Mouse (Mus musculus): Measurements from ENCODE around the gene Actr2. TPM values are rescaled to one million over a fixed set of nuclear protein-coding genes. Genes with fewer than 3 reads are reported as not detected.

Actr2 gene
- polyA plus RNA-seq, 1 experiment from 2014 or later = 74.5 TPM

GRCm38 (mm10) chr11:20132955-20133562 is 20.3 kb upstream of the Actr2 start:
- Histone ChIP-seq H3K36me3 (ENCODE audit: control insufficient read depth, insufficient read depth, low read length) (no peaks in the 10 kb centered on the region), H3K27ac (ENCODE audit: low read depth, low read length) (no peak overlapping the region), H3K27me3 (replicated peaks; ENCODE audit: control insufficient read depth, insufficient read depth, low read length) (no peaks in the 10 kb centered on the region), H3K4me3 (ENCODE audit: low read depth, low read length) (peak overlapping the region; percentile 23; the same call in 1 of the 2 replicates), H3K4me2 (peak overlapping the region; percentile 58), H3K9ac (ENCODE audit: low read depth, low read length) (no peak overlapping the region), H3K9me3 (ENCODE audit: control insufficient read depth, low read length) (no peaks in the 10 kb centered on the region), H3K4me1 (replicated peaks; ENCODE audit: control insufficient read depth, insufficient read depth, low read length) (0 out of 2 replicates have a peak, but pooled peaks cover 3% of the 10 kb centered on the region)
- DNase-seq (ENCODE audit: low spot score) (peak; percentile 65), ATAC-seq (replicated peaks; ENCODE audit: low FRiP score) (peak; percentile 63)
- WGBS = 39% methylated on average over 12 of the region's 12 CpGs

DNA sequence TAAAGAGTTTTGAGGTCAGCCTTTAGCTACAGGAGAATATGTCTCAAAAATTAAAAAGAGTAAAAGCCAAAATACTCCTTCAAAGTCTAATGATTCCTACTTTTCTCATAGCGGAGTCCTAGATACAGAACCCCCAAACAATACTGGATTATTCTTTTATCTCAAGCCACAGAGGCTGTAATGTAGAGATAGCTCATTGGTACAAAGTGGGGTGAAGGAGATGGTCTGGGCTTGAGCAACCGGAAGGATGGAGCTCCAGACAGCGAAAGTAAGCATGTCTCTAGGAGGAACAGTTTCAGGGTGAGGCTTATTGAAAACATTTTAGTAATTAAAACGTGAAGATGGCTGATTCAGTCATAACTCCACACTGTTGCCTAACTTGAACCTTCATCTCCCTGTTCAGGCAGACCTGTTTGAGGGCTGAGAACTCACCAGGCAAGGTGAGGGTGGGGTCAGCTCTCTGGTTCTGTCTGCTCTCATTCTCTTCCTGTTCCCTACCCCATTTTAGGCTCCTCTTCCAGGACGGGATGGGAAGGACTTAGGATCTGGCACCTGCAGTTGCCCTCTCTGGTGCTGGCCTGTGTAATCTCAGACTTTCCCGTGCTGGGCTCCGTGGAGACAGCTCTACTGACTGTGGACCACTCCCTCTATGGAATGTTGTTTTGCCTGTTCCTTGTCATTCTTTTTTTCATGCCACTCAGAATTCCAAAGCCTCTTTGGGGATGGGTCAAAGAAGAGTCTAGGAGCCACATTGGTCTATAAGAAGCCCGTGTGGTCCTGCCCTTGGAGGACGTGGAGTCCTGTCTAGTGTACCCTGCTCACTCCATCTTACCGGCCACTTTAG is 14.2 kb upstream of the Actr2 start:
- Histone ChIP-seq H3K27ac (ENCODE audit: low read depth, low read length) (no peak overlapping the region), H3K4me3 (ENCODE audit: low read depth, low read length) (no peak overlapping the region), H3K4me1 (replicated peaks; ENCODE audit: control insufficient read depth, insufficient read depth, low read length) (no peaks in the 10 kb centered on the region), H3K4me2 (no peak overlapping the region), H3K36me3 (ENCODE audit: control insufficient read depth, insufficient read depth, low read length) (no peaks in the 10 kb centered on the region), H3K27me3 (replicated peaks; ENCODE audit: control insufficient read depth, insufficient read depth, low read length) (no peaks in the 10 kb centered on the region), H3K9ac (ENCODE audit: low read depth, low read length) (no peak overlapping the region), H3K9me3 (ENCODE audit: control insufficient read depth, low read length) (no peaks in the 10 kb centered on the region)
- ATAC-seq (replicated peaks; ENCODE audit: low FRiP score) = no peak
- DNase-seq (ENCODE audit: low spot score) = no peak
- 67% methylated on average over 10 of the region's 10 CpGs for WGBS

DNA sequence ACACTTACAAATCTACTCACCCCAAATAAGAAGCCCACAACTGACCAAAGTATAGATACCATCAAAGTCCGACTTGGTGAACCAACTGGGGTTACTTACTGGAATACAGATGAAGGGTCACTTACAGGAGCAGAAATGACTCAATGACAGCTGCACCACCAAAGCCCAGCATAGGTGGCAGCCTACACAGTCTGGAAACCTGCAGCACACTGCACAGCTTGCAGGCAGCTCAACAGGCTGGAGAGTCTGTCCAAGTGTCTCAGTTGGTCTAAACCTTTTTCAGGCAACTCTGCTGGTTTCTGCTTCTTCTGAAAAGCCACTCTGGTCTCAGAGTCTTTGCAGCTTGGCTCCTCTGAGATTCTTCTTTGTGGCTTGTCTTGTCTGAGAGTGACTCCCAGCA is 12.7 kb upstream of the Actr2 start:
- no peak overlapping the region for H3K27ac ChIP-seq (ENCODE audit: low read depth, low read length)
- H3K4me1 ChIP-seq (replicated peaks; ENCODE audit: control insufficient read depth, insufficient read depth, low read length) = no peaks in the 10 kb centered on the region
- 56% methylated on average over 1 of the region's 1 CpGs for WGBS

DNA sequence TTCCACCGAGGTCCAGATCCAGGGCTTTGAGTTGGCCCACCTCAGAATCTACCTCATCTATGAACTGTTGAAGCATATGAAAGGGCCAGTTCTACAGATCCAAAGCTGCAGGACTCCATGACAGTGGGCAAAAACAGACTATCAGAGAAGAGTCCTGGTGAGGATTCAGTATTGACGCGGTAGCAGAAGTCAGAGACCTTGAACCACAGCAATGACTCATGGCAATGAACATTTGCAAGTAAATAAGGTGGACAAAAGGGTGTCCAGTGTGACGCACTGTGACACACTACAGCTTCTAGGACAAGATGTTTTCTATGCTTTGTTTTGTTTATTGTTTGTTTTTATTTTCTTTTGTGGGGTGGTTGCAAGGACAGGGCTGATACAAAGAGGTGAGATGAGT is 4.0 kb upstream of the Actr2 start:
- Histone ChIP-seq H3K4me2 (no peak overlapping the region), H3K9ac (ENCODE audit: low read depth, low read length) (no peak overlapping the region), H3K27ac (ENCODE audit: low read depth, low read length) (no peak overlapping the region), H3K27me3 (replicated peaks; ENCODE audit: control insufficient read depth, insufficient read depth, low read length) (no peaks in the 10 kb centered on the region), H3K4me3 (ENCODE audit: low read depth, low read length) (no peak overlapping the region), H3K4me1 (replicated peaks; ENCODE audit: control insufficient read depth, insufficient read depth, low read length) (peaks cover 4% of the 10 kb centered on the region), H3K36me3 (ENCODE audit: control insufficient read depth, insufficient read depth, low read length) (no peaks in the 10 kb centered on the region), H3K9me3 (ENCODE audit: control insufficient read depth, low read length) (no peaks in the 10 kb centered on the region)
- 84% methylated on average over 4 of the region's 4 CpGs for WGBS
- ATAC-seq (replicated peaks; ENCODE audit: low FRiP score) (no peak), DNase-seq (ENCODE audit: low spot score) (no peak)

More for the DNA sequence above, 12.7 kb upstream of the Actr2 start:
- DNase-seq (ENCODE audit: low spot score) = no peak
- Histone ChIP-seq H3K4me2 (no peak overlapping the region), H3K9ac (ENCODE audit: low read depth, low read length) (no peak overlapping the region), H3K36me3 (ENCODE audit: control insufficient read depth, insufficient read depth, low read length) (no peaks in the 10 kb centered on the region), H3K4me3 (ENCODE audit: low read depth, low read length) (no peak overlapping the region), H3K9me3 (ENCODE audit: control insufficient read depth, low read length) (no peaks in the 10 kb centered on the region), H3K27me3 (replicated peaks; ENCODE audit: control insufficient read depth, insufficient read depth, low read length) (no peaks in the 10 kb centered on the region)
- no peak for ATAC-seq (replicated peaks; ENCODE audit: low FRiP score)

- H3K4me3 ChIP-seq (ENCODE audit: low read depth, low read length) = no peak overlapping the region
- peaks cover 4% of the 10 kb centered on the region for H3K4me1 ChIP-seq (replicated peaks; ENCODE audit: control insufficient read depth, insufficient read depth, low read length)
- DNase-seq (ENCODE audit: low spot score) (no peak), ATAC-seq (replicated peaks; ENCODE audit: low FRiP score) (no peak)
- peak overlapping the region; percentile 22; the same call in 1 of the 2 replicates for H3K27ac ChIP-seq (ENCODE audit: low read depth, low read length)
- no peak overlapping the region for H3K4me2 ChIP-seq
- no peak overlapping the region for H3K9ac ChIP-seq (ENCODE audit: low read depth, low read length)
- no peaks in the 10 kb centered on the region for H3K9me3 ChIP-seq (ENCODE audit: control insufficient read depth, low read length)
- no peaks in the 10 kb centered on the region for H3K27me3 ChIP-seq (replicated peaks; ENCODE audit: control insufficient read depth, insufficient read depth, low read length)
- H3K36me3 ChIP-seq (ENCODE audit: control insufficient read depth, insufficient read depth, low read length) = no peaks in the 10 kb centered on the region
- WGBS = 65% methylated on average over 5 of the region's 5 CpGs
Observed at GRCm38 (mm10) chr11:20116030-20116551, 3.4 kb upstream of the Actr2 start.

GRCm38 (mm10) chr11:20112006-20112740 is 540 bp downstream of the Actr2 start:
- Histone ChIP-seq H3K4me1 (replicated peaks; ENCODE audit: control insufficient read depth, insufficient read depth, low read length) (peaks cover 4% of the 10 kb centered on the region), H3K4me3 (ENCODE audit: low read depth, low read length) (peak overlapping the region; percentile 84), H3K27me3 (replicated peaks; ENCODE audit: control insufficient read depth, insufficient read depth, low read length) (no peaks in the 10 kb centered on the region), H3K36me3 (ENCODE audit: control insufficient read depth, insufficient read depth, low read length) (no peaks in the 10 kb centered on the region; the same call in 1 of the 2 replicates), H3K9ac (ENCODE audit: low read depth, low read length) (peak overlapping the region; percentile 94), H3K27ac (ENCODE audit: low read depth, low read length) (peak overlapping the region; percentile 92), H3K9me3 (ENCODE audit: control insufficient read depth, low read length) (no peaks in the 10 kb centered on the region), H3K4me2 (peak overlapping the region; percentile 84)
- peak; percentile 70 for ATAC-seq (replicated peaks; ENCODE audit: low FRiP score)
- WGBS = 1% methylated on average over 46 of the region's 50 CpGs
- DNase-seq (ENCODE audit: low spot score) = peak; percentile 86

GRCm38 (mm10) chr11:20108151-20108550 is 4.6 kb downstream of the Actr2 start:
- DNase-seq (ENCODE audit: low spot score) (no peak), ATAC-seq (replicated peaks; ENCODE audit: low FRiP score) (no peak)
- no peak overlapping the region for H3K4me3 ChIP-seq (ENCODE audit: low read depth, low read length)
- no peaks in the 10 kb centered on the region; the same call in 1 of the 2 replicates for H3K36me3 ChIP-seq (ENCODE audit: control insufficient read depth, insufficient read depth, low read length)
- 69% methylated on average over 7 of the region's 7 CpGs for WGBS
- H3K27me3 ChIP-seq (replicated peaks; ENCODE audit: control insufficient read depth, insufficient read depth, low read length) = no peaks in the 10 kb centered on the region
- no peak overlapping the region for H3K9ac ChIP-seq (ENCODE audit: low read depth, low read length)
- H3K27ac ChIP-seq (ENCODE audit: low read depth, low read length) = no peak overlapping the region
- no peaks in the 10 kb centered on the region; the same call in none of the 2 replicates for H3K4me1 ChIP-seq (replicated peaks; ENCODE audit: control insufficient read depth, insufficient read depth, low read length)
- H3K9me3 ChIP-seq (ENCODE audit: control insufficient read depth, low read length) = no peaks in the 10 kb centered on the region
- H3K4me2 ChIP-seq = peak overlapping the region; percentile 2; the same call in 1 of the 2 replicates

GRCm38 (mm10) chr11:20107683-20108082 is 5.0 kb downstream of the Actr2 start:
- Histone ChIP-seq H3K27ac (ENCODE audit: low read depth, low read length) (no peak overlapping the region), H3K4me3 (ENCODE audit: low read depth, low read length) (no peak overlapping the region), H3K9ac (ENCODE audit: low read depth, low read length) (no peak overlapping the region), H3K36me3 (ENCODE audit: control insufficient read depth, insufficient read depth, low read length) (no peaks in the 10 kb centered on the region; the same call in 1 of the 2 replicates), H3K9me3 (ENCODE audit: control insufficient read depth, low read length) (no peaks in the 10 kb centered on the region), H3K4me1 (replicated peaks; ENCODE audit: control insufficient read depth, insufficient read depth, low read length) (no peaks in the 10 kb centered on the region; the same call in none of the 2 replicates), H3K27me3 (replicated peaks; ENCODE audit: control insufficient read depth, insufficient read depth, low read length) (no peaks in the 10 kb centered on the region), H3K4me2 (no peak overlapping the region)
- WGBS = 65% methylated on average over 4 of the region's 4 CpGs
- no peak for ATAC-seq (replicated peaks; ENCODE audit: low FRiP score)
- no peak for DNase-seq (ENCODE audit: low spot score)
